Mouse (Mus musculus): ENCODE measurements at regions not wholly inside any gene's neighbourhood (a gene's known extent, or its start where the extent isn't known, plus 50 kb on each side); places are given as distances from the start of the nearest gene placed in this dataset.

GRCm38 (mm10) chr6:51641965-51642364 lies 118.3 kb downstream of the Snx10 start:
- DNase-seq (ENCODE audit: low read depth in 2 of 2, low spot score in 2 of 2), result no peak

- no peak for DNase-seq (ENCODE audit: low read depth in 2 of 2, low spot score in 2 of 2)
Measured at GRCm38 (mm10) chr6:51648813-51649212, 125.1 kb downstream of the Snx10 start.

- no peak for DNase-seq (ENCODE audit: low read depth in 2 of 2, low spot score in 2 of 2)
Measured at GRCm38 (mm10) chr6:51653753-51654152, 130.1 kb downstream of the Snx10 start.

GRCm38 (mm10) chr6:51654991-51655390 lies 131.3 kb downstream of the Snx10 start:
- no peak for DNase-seq (ENCODE audit: low read depth in 2 of 2, low spot score in 2 of 2)

GRCm38 (mm10) chr6:51656078-51656477 lies 132.4 kb downstream of the Snx10 start:
- DNase-seq (ENCODE audit: low read depth in 2 of 2, low spot score in 2 of 2), result no peak

GRCm38 (mm10) chr6:51656883-51657640 lies 133.4 kb downstream of the Snx10 start:
- DNase-seq (ENCODE audit: low read depth in 2 of 2, low spot score in 2 of 2), result no peak

- no peak for DNase-seq (ENCODE audit: low read depth in 2 of 2, low spot score in 2 of 2)
Measured at GRCm38 (mm10) chr6:51658360-51658759, 134.7 kb downstream of the Snx10 start.

GRCm38 (mm10) chr6:51663178-51663577 lies 139.5 kb downstream of the Snx10 start:
- DNase-seq (ENCODE audit: low read depth in 2 of 2, low spot score in 2 of 2), result no peak

GRCm38 (mm10) chr6:51664049-51664448 lies 140.3 kb downstream of the Snx10 start:
- no peak for DNase-seq (ENCODE audit: low read depth in 2 of 2, low spot score in 2 of 2)

- DNase-seq (ENCODE audit: low read depth in 2 of 2, low spot score in 2 of 2), result no peak
Measured at GRCm38 (mm10) chr6:51667022-51667421, 143.3 kb downstream of the Snx10 start.

- no peak for DNase-seq (ENCODE audit: low read depth in 2 of 2, low spot score in 2 of 2)
Measured at GRCm38 (mm10) chr6:51675342-51675945, 151.7 kb downstream of the Snx10 start.

GRCm38 (mm10) chr6:51677162-51677996 lies 153.7 kb downstream of the Snx10 start:
- DNase-seq (ENCODE audit: low read depth in 2 of 2, low spot score in 2 of 2), result no peak

- DNase-seq (ENCODE audit: low read depth in 2 of 2, low spot score in 2 of 2), result no peak
Measured at GRCm38 (mm10) chr6:51678743-51679142, 155.0 kb downstream of the Snx10 start.

- no peak for DNase-seq (ENCODE audit: low read depth in 2 of 2, low spot score in 2 of 2)
Measured at GRCm38 (mm10) chr6:51680239-51680857, 156.6 kb downstream of the Snx10 start.

GRCm38 (mm10) chr6:51683131-51683530 lies 159.4 kb downstream of the Snx10 start:
- DNase-seq (ENCODE audit: low read depth in 2 of 2, low spot score in 2 of 2), result no peak

- DNase-seq (ENCODE audit: low read depth in 2 of 2, low spot score in 2 of 2), result no peak
Measured at GRCm38 (mm10) chr6:51685651-51686287, 162.1 kb downstream of the Snx10 start.

- no peak for DNase-seq (ENCODE audit: low read depth in 2 of 2, low spot score in 2 of 2)
Measured at GRCm38 (mm10) chr6:51690795-51691563, 167.3 kb downstream of the Snx10 start.

GRCm38 (mm10) chr6:51693984-51694383 lies 170.3 kb downstream of the Snx10 start:
- DNase-seq (ENCODE audit: low read depth in 2 of 2, low spot score in 2 of 2), result no peak

- DNase-seq (ENCODE audit: low read depth in 2 of 2, low spot score in 2 of 2), result no peak
Measured at GRCm38 (mm10) chr6:51696396-51696795, 172.7 kb downstream of the Snx10 start.

GRCm38 (mm10) chr6:51697754-51698153 lies 174.1 kb downstream of the Snx10 start:
- DNase-seq (ENCODE audit: low read depth in 2 of 2, low spot score in 2 of 2), result no peak
